Mouse (Mus musculus) ES-E14 (cell line): Measurements from ENCODE around the gene Sik3. TPM values are rescaled to one million over a fixed set of nuclear protein-coding genes. Genes with fewer than 3 reads are reported as not detected.

Experiments
- DNase-seq: peaks from one replicate; pipeline ENCODE4 v3.0.0-alpha.2; 2013; ENCODE audit warnings: low read depth, low spot score
- H3K27ac ChIP-seq: 2 replicates; pipeline ENCODE4 v1.5.1; 2012; ENCODE audit warnings: low read depth, mild to moderate bottlenecking, low read length, moderate library complexity, mixed read lengths; ENCODE audit not compliant: poor library complexity, insufficient read depth, severe bottlenecking
- H3K36me3 ChIP-seq: 2 replicates; pipeline ENCODE4 v1.6.1; 2012; ENCODE audit warnings: mild to moderate bottlenecking, low read length, moderate library complexity, mixed read lengths; ENCODE audit not compliant: control insufficient read depth, poor library complexity, insufficient read depth, severe bottlenecking
- H3K4me1 ChIP-seq, 2 experiments: fragments of 150-350 bp in 1 of 2; sonication (generic) in 1 of 2; 2 replicates each; pipeline ENCODE4 v1.6.1; 2012; ENCODE audit warnings: low read length in 2 of 2, mild to moderate bottlenecking in 1 of 2, mixed read lengths in 1 of 2; ENCODE audit not compliant: control insufficient read depth in 2 of 2, insufficient read depth in 2 of 2, poor library complexity in 1 of 2
- H3K4me3 ChIP-seq, 2 experiments: fragments of 150-350 bp in 1 of 2; sonication (generic) in 1 of 2; 2 replicates each; pipeline ENCODE4 v1.5.1; 2012; ENCODE audit warnings: low read length in 2 of 2, low read depth in 1 of 2, mild to moderate bottlenecking in 1 of 2, mixed read lengths in 1 of 2; ENCODE audit not compliant: insufficient read depth in 1 of 2, poor library complexity in 1 of 2, severe bottlenecking in 1 of 2
- H3K9ac ChIP-seq: 2 replicates; pipeline ENCODE4 v1.6.1; 2012; ENCODE audit warnings: low read depth, mild to moderate bottlenecking, low read length, mixed read lengths; ENCODE audit not compliant: poor library complexity, insufficient read depth, severe bottlenecking
- H3K9me3 ChIP-seq: fragments of 150-350 bp; sonication (generic); 2 replicates; pipeline ENCODE4 v1.6.1; 2012; ENCODE audit warnings: low read depth, mild to moderate bottlenecking, low read length; ENCODE audit not compliant: control insufficient read depth, insufficient read depth
- CHD2 ChIP-seq: IDR thresholded peaks from 2 replicates; pipeline ENCODE4 v1.6.1; 2014; ENCODE audit warnings: mild to moderate bottlenecking, low read depth, low read length, inconsistent platforms
- HCFC1 ChIP-seq: IDR thresholded peaks from 2 replicates; pipeline ENCODE4 v1.6.1; 2012; ENCODE audit warnings: low read length, inconsistent platforms, borderline replicate concordance; ENCODE audit not compliant: insufficient read depth
- MAFK ChIP-seq: IDR thresholded peaks from 2 replicates; pipeline ENCODE4 v1.6.1; 2014; ENCODE audit warnings: mild to moderate bottlenecking, low read depth, low read length, inconsistent platforms; ENCODE audit not compliant: insufficient read depth
- ZC3H11A ChIP-seq: IDR thresholded peaks from 2 replicates; pipeline ENCODE4 v1.6.1; 2012; ENCODE audit warnings: low read depth, mild to moderate bottlenecking, inconsistent platforms, low read length, borderline replicate concordance
- ZNF384 ChIP-seq: IDR thresholded peaks from 2 replicates; pipeline ENCODE4 v1.6.1; 2012; ENCODE audit warnings: low read depth, low read length, inconsistent platforms
- in situ Hi-C, 2 experiments: fragments of 600-800 bp; cut with MboI; formaldehyde crosslinking; loops; one replicate each; pipeline ENCODE4 v1.15.1; 2025; ENCODE audit warnings: low sequenced_read_pairs in 2 of 2, inconsistent platforms in 1 of 2; ENCODE audit not compliant: unreplicated experiment in 2 of 2
- total RNA-seq: library from RNA; depleted of rRNA; stranded (reverse); fragments of 300-350 nt; gene quantifications from 2 replicates; pipeline ENCODE4 v1.2.3, GENCODE M21; 2012

The Sik3 gene
- total RNA-seq, 1 experiment: 18.9 TPM

DNA sequence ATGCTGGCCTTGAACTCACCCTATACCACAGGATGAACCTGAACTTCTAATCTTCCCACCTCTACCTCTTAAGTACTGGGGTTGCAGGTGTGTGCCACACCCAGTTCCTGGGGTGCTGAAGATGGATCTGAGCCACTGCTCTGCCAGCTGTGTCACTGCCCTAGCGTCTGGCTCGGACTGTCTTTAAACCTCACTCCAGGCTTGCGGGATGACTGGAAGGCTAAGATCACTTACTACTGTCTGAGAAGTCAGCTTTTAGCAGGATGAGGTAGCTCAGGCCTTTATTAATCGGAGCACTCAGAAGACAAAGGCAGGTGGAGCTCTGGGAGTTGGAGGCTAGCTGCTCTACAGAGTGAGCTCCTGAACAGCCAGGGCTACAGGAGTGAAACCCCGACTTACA, 17.6 kb downstream of the Sik3 start:
- Histone ChIP-seq H3K4me3 (no peak overlapping the region), H3K9ac (no peak overlapping the region), H3K27ac (peak overlapping the region; percentile 71; the same call in 1 of the 2 replicates), H3K9me3 (no peaks in the 10 kb centered on the region), H3K36me3 (no peaks in the 10 kb centered on the region), H3K4me1 (peaks cover 15 to 20% of the 10 kb centered on the region in 2 experiments)
- DNase-seq: no peak
- in situ Hi-C loops: no loop called here
- TF ChIP-seq ZNF384 (no peak), HCFC1 (no peak), MAFK (no peak), ZC3H11A (no peak), CHD2 (no peak)

DNA sequence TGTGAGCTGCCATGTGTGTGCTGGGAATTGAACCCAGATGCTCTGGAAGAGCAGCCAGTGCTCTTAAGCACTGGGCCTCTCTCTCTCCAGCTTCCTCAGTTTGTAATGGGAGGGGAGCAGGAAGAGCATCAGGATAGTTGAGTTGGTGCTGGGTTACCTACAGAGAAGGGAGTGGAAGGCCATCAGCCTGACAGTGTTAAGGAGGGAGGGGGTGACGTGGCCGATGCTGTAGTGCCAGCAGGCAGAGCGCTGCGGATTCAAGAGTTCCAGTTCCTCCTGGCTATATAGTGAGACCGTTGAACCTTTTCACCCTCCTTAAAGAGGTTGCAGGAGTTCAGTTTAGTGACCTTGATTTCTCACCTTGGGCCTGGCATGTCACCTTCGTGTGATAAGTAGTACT, 18.3 kb downstream of the Sik3 start:
- no peak for TF ChIP-seq ZC3H11A
- TF ChIP-seq CHD2: no peak
- no peak for TF ChIP-seq ZNF384
- TF ChIP-seq MAFK: no peak
- no peak for TF ChIP-seq HCFC1
- Histone ChIP-seq H3K9ac (no peak overlapping the region), H3K4me3 (no peak overlapping the region), H3K27ac (no peak overlapping the region), H3K9me3 (no peaks in the 10 kb centered on the region), H3K4me1 (peaks cover 18 to 21% of the 10 kb centered on the region in 2 experiments), H3K36me3 (no peaks in the 10 kb centered on the region)
- no peak for DNase-seq
- in situ Hi-C loops: no loop called here

DNA sequence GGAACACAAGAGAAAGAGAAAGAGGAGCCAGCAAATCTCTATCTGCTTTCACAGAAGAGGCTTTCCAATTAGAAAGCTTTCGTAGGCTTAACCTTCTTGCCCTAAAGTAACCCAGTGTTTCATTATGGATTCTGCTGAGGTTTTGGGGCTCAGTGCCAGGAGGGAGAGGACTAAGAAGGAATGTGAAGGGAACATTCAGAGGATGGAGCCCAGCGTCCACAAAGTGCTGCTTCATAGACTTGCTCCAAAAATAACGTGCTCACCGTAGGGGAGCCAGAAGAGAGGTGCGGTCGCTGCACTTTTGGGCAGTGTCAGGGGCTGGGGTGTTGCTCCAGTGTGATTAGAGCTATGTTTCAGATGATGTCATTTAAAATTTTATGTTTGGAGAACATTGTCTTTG, 19.6 kb downstream of the Sik3 start:
- H3K4me1 ChIP-seq: peaks cover 18 to 22% of the 10 kb centered on the region in 2 experiments
- no peak overlapping the region for H3K9ac ChIP-seq
- H3K4me3 ChIP-seq: no peak overlapping the region
- in situ Hi-C loops: no loop called here
- TF ChIP-seq CHD2: no peak
- TF ChIP-seq HCFC1: no peak
- TF ChIP-seq ZC3H11A: no peak
- no peak for TF ChIP-seq ZNF384
- TF ChIP-seq MAFK: no peak
- DNase-seq: no peak
- no peaks in the 10 kb centered on the region for H3K36me3 ChIP-seq
- no peaks in the 10 kb centered on the region for H3K9me3 ChIP-seq
- no peak overlapping the region for H3K27ac ChIP-seq

DNA sequence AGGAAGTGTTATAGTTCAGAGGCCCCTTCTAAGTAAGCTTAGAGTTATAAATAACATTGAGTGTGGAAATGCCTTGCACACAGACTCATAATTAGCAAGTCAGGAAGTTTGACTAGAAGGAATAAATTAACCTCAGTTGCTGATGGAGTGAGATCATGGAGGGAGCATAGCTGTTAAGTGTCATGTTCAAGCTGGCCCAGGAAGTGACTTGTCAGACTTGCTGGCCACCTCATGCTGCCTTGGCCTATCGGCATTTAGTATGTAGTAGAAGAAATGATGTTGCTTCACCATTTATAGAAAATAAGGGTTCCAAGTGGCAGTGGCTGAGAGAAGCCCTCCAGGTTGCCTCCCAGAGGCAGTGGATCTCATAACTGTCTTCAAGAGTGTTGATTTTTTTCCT, 20.4 kb downstream of the Sik3 start:
- no peak overlapping the region for H3K4me3 ChIP-seq
- no peaks in the 10 kb centered on the region for H3K9me3 ChIP-seq
- H3K4me1 ChIP-seq: peaks cover 18 to 22% of the 10 kb centered on the region in 2 experiments
- no peak overlapping the region for H3K9ac ChIP-seq
- in situ Hi-C loops: no loop called here
- no peak overlapping the region for H3K27ac ChIP-seq
- no peak for DNase-seq
- no peaks in the 10 kb centered on the region for H3K36me3 ChIP-seq
- TF ChIP-seq HCFC1 (no peak), MAFK (no peak), ZNF384 (no peak), ZC3H11A (no peak), CHD2 (no peak)

DNA sequence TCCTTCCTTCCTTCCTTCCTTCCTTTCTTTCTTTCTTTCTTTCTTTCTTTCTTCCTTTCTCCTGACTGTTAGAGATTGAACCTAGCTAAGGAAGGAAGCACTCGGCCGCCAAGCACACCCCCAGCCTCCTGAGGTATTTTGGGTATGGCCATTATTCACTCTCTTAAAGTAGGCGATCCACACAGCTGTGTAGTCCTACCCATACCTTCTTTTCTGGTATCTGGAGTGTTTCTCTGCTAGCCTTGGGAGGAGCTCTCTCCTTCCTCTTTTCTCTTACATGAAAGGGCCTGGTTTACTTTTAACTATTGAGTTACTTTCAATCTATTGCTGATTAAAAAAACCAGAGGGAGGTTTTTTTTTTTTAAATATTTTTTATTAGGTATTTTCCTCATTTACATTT, 21.2 kb downstream of the Sik3 start:
- no peak overlapping the region for H3K9ac ChIP-seq

More for the DNA sequence above, 21.2 kb downstream of the Sik3 start:
- no peak overlapping the region for H3K27ac ChIP-seq
- peaks cover 16 to 24% of the 10 kb centered on the region in 2 experiments for H3K4me1 ChIP-seq
- H3K36me3 ChIP-seq: no peaks in the 10 kb centered on the region
- H3K9me3 ChIP-seq: no peaks in the 10 kb centered on the region
- in situ Hi-C loops: no loop called here
- DNase-seq: no peak
- no peak overlapping the region for H3K4me3 ChIP-seq
- no peak for TF ChIP-seq ZNF384
- no peak for TF ChIP-seq MAFK
- no peak for TF ChIP-seq HCFC1
- TF ChIP-seq CHD2: no peak
- TF ChIP-seq ZC3H11A: no peak
